Mouse (Mus musculus) 416B (cell line): ENCODE measurements around the gene A830031A19Rik.

Experiments
- DNase-seq: peaks from one replicate; pipeline ENCODE4 v3.0.0; 2011; ENCODE audit warnings: low read depth

Gene A830031A19Rik

DNA sequence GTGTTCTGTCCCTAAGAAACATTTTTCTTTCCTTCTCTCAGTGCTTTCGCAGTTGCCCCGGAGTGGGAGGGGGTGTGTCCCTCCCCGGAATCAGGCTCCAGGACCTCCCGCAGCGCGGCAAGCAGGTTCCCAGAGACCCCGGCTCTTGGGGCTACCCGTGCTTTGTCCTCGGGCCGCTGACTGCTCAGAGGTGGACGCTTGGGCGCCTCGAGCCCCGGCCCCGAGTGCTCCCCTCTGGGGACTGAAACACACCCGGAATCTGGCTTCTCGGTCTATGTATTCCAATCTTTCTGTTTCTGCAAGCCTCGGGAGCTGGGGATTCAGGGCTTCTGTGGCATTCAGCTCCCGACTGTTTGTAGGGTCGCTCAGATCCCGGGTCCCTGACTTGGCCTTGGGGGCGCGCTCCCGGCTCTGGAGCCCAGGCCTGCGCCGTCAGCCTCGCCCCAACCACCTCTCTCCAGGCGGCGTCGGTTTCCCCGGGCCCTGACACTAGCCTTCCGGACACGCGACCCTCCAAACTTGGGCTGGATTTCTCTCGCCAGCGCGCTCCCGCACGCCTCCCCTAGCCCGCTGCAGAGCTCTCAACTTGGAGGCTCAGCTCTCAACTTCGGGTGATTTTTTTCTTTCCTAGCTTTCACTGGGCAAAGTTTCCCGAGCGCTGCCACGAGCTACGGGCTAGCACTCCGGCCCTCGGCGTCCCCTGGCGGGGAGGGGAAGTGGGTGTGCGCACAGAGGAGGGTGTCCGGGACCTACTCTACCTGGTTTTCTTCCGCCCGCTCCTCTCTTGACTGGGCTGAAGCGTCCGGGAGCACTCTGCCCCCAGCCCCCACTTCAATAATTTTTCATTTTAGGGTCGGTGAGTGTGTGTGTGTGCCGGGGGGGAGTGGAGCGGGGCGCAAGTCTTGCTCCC is 2.2 kb upstream of the A830031A19Rik start:
- DNase-seq, result no peak

DNA sequence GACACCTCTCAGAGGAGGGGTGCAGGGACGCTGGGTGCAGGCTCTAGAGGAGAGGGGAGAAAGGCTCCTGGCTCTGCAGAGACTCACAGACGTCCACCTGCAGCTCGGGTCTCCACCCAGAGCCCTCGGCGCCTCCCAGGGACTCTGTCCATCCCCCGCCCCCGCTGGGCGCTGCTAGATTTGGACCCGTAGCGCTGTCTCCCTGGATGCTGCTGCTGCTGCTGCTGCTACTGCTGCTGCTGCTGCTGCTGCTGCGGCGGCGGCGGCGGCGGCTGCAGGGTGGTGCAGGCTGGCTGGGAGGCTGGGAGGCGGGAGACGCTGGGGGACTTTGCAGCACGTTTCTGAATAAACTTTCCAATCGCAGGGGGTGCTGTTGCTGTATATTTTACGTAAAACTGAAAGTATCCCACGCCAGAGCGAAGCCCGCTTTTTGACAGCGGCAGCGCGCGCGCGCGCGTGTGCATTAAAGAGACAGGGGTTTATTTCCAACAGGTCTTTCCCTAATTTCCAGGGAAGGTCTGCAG is 1.3 kb upstream of the A830031A19Rik start:
- DNase-seq, result peak; percentile 18

- no peak for DNase-seq
These were observed 752 bp upstream of the A830031A19Rik start for GRCm38 (mm10) chr11:24075486-24076126.

DNA sequence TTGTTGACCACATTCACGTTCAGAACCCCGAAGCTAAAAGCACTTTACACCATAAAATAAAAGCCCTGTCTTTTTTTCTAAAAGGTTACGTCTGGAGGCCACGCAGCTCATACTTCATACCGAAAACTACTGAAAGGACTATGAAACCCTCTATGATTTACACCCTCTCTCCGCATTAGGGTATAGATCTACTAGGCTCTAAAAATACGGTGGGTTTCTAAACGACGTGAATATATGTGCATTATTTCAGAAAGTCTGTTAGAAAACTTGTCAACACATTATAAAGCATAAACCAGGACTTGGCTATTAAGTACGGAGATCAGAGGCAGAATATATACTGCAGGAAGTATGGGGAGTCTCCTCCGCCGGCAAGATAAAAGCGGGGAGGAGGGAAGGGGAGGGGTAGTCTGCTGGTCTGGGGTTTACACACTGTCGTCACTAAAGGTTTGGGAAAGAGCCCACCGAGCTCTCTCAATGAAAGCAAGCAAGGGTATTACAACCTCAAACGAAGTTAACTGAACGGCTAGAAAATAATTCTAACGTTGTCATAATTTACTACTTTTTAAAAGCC is 748 bp downstream of the A830031A19Rik start:
- DNase-seq, result no peak

GRCm38 (mm10) chr11:24065313-24065712 is 9.5 kb downstream of the A830031A19Rik start:
- peak; percentile 3 for DNase-seq

DNA sequence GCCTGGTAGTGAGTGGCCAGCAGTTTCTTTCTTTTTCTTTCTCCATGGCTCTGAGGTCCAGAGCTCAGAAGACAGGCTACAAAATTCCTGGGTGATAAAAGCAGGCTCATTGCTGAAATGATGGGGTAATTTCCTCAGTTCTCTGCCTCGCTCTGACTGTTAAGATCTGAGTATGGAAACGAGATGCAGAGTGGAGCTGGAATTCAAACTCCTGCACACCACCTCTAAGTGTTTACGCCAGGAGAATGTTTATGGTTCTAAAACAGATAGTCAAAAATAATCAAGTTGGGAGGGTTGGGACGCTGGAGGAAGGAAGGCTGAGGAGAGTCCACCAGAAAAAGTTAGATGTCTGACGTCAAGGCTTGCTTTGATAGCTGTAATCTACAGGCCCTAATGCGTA is 10.6 kb downstream of the A830031A19Rik start:
- no peak for DNase-seq

DNA sequence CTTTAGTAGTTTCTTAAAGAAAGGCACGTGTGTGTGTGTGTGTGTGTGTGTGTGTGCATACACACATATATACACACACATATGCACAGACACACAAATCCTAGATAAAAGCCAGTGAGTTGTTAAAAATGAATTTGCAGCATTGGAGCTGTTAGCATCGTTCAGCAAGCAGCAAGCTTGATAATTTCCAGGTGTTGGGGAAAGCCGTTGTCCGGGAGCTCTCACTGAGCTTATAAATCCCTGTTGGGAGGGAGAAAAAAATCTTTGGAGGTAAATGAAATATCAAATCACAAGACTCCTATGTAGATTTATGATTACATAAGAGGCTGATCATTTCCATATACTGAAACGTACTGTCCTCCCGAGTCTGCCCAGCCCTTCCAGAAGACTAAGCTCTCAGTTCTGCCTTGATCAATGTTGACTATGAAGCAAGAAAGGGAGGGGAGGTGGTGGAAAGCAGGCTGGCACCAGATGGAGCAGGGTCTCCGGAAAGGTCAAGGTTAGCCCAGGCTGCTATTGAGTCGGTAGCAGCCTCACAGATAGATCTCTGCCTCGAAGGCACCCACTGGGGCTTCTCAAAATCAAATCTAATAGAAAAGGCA is 12.3 kb downstream of the A830031A19Rik start:
- no peak for DNase-seq

- DNase-seq, result no peak
These were observed 13.0 kb downstream of the A830031A19Rik start for GRCm38 (mm10) chr11:24061819-24062218.

DNA sequence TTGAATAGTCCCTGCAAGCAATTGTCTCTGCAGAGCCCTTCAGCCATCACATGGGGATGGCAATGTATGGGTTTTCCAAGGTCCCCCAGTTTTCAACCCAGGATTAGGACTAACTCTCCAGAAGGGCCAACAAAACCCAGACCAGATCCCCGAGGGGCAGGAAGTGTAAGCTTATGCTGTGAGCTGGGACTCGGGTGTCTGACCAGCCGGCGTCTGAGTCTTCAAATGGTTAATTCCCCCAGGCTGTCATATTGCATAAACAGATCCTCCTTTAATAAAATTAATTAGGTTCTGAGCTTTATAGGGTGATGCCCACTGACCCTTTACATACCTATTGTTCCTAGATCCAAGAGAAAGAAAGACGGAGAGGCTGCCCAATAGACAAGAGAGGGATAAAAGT is 14.4 kb downstream of the A830031A19Rik start:
- DNase-seq, result no peak

DNA sequence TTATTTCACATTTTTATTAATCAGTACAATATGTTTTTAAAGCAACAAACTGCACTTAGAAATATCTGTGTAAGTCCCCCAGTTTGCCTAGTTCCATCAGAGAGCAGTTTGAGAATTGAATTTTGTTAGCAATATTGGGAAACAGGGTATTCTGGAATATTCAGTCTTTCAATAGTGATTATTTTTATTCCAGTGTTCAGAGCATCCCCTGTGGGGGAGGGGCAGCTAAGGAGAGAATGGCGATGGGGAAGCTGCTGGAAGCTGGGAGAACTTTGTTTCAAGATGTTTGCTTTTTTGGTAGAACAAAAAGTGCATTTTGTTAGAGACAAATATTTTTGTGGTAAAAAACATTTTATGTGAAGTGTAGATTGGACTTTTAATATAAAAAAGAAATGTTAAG is 15.7 kb downstream of the A830031A19Rik start:
- DNase-seq, result no peak

DNA sequence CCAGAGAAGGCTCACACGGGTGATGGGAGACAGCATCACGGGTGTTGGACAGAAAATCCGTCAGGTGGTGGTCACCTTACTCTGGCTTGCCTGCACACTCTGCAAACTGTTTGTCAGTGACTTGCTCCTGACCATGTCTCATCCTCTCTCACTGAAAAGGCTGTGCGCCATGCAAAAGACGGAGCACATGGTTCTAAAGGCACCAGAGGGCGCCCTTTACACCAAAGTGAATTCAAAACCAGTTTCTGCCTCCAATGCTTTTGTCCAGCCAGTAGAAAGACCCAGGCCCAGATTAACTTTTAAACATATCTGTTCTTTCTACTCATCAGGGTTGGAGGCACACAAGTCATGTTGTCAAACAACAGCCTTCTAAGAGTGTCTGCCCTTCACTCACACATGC is 22.0 kb downstream of the A830031A19Rik start:
- no peak for DNase-seq

DNA sequence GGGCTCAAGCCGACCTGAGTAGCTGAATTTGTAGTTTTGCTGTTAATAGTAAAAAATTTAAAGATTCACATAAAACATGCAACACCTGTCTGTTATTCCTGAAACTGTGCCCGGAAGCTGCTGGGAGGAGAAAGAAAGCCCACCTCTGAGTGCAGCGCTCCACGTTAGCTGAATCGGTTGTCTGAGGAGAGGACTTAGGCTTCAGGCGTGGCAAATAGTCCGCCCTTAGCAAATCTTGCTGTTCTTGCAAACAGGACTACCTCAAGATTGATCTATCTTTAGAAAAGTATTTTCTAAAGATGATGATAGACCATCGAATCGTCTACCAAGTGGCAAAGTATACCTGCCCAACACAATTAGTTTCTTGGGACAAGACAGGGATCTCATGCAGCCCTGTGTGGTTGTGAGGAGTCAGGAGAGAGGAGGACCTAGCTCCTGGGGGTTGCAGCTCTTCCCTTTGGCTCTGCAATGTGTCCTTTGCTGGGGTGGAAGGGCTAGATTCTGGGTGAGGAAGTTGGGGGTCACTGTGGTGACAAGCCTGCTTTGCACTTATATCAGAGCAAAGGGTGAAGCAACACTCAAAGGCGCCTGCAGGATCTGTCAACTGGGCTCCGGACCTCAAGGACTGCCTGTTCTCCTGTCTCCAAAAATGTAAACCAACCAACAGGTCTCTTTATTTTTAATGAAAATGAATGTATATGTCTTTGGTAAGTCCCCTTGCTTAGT is 24.7 kb downstream of the A830031A19Rik start:
- no peak for DNase-seq

- DNase-seq, result peak; percentile 48
These were observed 25.4 kb downstream of the A830031A19Rik start for GRCm38 (mm10) chr11:24049226-24050031.

- no peak for DNase-seq
These were observed 30.8 kb downstream of the A830031A19Rik start for GRCm38 (mm10) chr11:24044025-24044424.

GRCm38 (mm10) chr11:24020760-24021159 is 54.1 kb downstream of the A830031A19Rik start:
- no peak for DNase-seq

DNA sequence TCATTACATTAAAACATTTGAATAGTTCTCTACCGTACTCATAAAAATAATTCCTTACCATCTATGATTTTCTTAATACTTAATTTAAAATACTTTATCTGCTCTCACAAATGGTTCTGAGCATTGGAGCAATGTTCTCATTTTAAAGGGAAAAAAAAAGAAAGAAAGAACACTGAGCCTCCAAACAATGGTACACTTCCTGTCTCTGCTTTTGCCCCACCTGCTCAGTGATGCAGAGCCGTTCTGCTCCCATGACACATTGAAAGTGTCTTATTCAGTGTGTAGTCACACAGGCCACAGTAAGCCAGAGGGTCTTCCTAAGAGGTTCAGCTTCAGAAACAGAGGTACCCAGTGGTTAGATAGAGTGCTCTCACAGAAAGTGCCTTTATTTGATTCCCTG is 56.1 kb downstream of the A830031A19Rik start:
- DNase-seq, result no peak

DNA sequence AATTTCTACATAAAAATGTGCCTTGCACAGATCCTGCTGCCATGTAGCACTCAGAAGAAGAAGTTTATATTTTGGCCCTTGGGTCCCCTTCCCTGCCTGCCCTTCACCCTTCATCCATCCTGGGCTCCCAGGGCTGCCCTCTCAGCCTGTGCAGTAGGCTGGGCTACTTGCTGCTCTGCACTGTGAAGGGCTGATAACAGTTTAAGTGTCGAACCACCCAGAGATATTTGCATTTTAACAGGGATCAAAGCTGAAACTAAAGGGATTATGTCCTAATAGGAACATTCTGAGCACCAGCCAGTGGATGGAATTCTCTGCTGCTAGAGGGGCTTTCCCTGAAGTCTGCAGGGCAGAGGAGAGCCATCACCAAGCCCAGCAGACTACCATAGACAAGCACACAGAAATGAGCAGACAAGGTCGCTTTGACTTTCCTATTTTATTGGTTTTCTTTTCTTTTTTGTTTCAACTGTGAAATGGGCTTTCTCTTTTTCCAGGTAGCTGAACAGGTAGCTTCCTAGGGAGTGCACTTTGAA is 58.1 kb downstream of the A830031A19Rik start:
- no peak for DNase-seq

GRCm38 (mm10) chr11:24016049-24016448 is 58.8 kb downstream of the A830031A19Rik start:
- no peak for DNase-seq

DNA sequence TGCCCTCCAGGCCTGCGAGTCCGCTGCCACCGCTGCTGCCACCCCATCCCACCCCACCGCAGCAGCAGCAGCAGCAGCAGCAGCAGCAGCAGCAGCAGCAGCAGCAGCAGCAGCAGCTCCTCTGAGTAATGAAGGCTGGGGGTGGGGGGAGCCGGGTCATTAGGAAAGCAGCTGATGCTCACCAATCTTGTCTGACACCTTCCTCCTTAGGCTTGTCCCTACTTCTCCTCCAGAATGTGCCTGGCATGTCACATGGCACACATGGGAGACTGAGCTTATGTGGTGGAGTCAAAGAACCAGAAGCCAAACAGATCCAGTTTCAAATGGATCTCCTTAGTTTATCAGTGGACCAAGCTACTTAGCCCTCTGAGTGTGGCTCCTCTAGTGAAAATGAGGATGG is 60.2 kb downstream of the A830031A19Rik start:
- DNase-seq, result no peak

- DNase-seq, result no peak
These were observed 62.6 kb downstream of the A830031A19Rik start for GRCm38 (mm10) chr11:24012301-24012700.

DNA sequence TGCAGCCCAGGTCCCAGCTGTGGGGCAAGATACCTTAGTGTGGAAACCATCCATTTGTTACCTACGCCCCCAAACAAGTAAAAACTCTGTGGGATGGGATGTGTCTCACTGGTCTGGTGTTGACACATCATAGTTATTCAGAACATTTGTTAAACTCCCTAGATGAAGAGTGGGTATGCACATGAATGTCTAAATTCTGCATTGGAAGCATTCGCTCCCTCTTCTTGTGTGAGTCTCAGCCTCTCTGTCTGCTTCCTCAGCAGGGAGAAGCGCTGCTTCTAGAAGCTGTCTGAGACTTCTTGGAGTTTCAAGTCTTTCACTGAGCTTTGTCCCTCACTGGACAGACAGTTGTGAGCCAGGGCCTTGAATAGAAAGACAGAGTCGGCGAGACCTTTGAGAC is 65.9 kb downstream of the A830031A19Rik start:
- no peak for DNase-seq
